Mouse (Mus musculus) embryonic facial prominence, embryonic 13.5 days (tissue): Measurements from ENCODE around the gene Mlc1. TPM values are rescaled to one million over a fixed set of nuclear protein-coding genes. Genes with fewer than 3 reads are reported as not detected.

Experiments used
- ATAC-seq: fragments of 200-750 bp; cut with Nextera tagmentation; 2 replicates; pipeline ENCODE4 v1.8.0; 2017; ENCODE audit warnings: low read depth; ENCODE audit not compliant: insufficient number of reproducible peaks, insufficient read depth, low FRiP score, low TSS enrichment
- H3K27ac ChIP-seq: fragments of 300-500 bp; sonication (generic); 2 replicates; pipeline ENCODE4 v1.5.1; 2015; ENCODE audit warnings: moderate library complexity, mild to moderate bottlenecking, inconsistent platforms
- H3K27me3 ChIP-seq: fragments of 300-500 bp; sonication (generic); 2 replicates; pipeline ENCODE4 v1.6.1; 2015; ENCODE audit warnings: mild to moderate bottlenecking, inconsistent platforms
- H3K36me3 ChIP-seq: fragments of 300-500 bp; sonication (generic); 2 replicates; pipeline ENCODE4 v1.6.1; 2015; ENCODE audit warnings: mild to moderate bottlenecking, inconsistent platforms
- H3K4me1 ChIP-seq: fragments of 300-500 bp; sonication (generic); 2 replicates; pipeline ENCODE4 v1.6.1; 2015; ENCODE audit warnings: inconsistent platforms
- H3K4me2 ChIP-seq: fragments of 300-500 bp; sonication (generic); 2 replicates; pipeline ENCODE4 v1.6.1; 2015; ENCODE audit warnings: moderate library complexity, mild to moderate bottlenecking, inconsistent platforms
- H3K4me3 ChIP-seq: fragments of 300-500 bp; sonication (generic); 2 replicates; pipeline ENCODE4 v1.5.1; 2015; ENCODE audit warnings: mild to moderate bottlenecking, inconsistent platforms
- H3K9ac ChIP-seq: fragments of 300-500 bp; sonication (generic); 2 replicates; pipeline ENCODE4 v1.6.1; 2015; ENCODE audit warnings: mild to moderate bottlenecking, inconsistent platforms
- H3K9me3 ChIP-seq: fragments of 300-500 bp; sonication (generic); 2 replicates; pipeline ENCODE4 v1.6.1; 2016; ENCODE audit warnings: inconsistent platforms
- WGBS: fragments of 180-500 bp; shearing (Covaris S2); methylation state at CpG from one replicate; pipeline ENCODE4 v1.1.7; 2015; ENCODE audit warnings: mixed read lengths; 5-methylcytosine and 5-hydroxymethylcytosine counted together
- polyA plus RNA-seq: library from polyadenylated mRNA; unstranded; fragments of >200 nt; fragmentation: Nextera tagmentation; extraction: Ambion mirVana; gene quantifications from 2 replicates; pipeline ENCODE4 v1.2.1, GENCODE M21; 2015

Mlc1 gene
- polyA plus RNA-seq, result 0.24 and 0.33 TPM in 2 replicates

GRCm38 (mm10) chr15:88978281-88979137, at the start of gene Mlc1:
Gene Mlc1 (minus strand): TSS chr15:88979007.
- 71% methylated on average over 10 of the region's 10 CpGs for WGBS
- H3K4me2 ChIP-seq, result no peak within 1 kb of the TSS

GRCm38 (mm10) chr15:89020492-89020891, 41.7 kb upstream of the Mlc1 start:
- no peaks in the 10 kb centered on the region for H3K36me3 ChIP-seq
- no peak for ATAC-seq
- H3K4me1 ChIP-seq, result no peaks in the 10 kb centered on the region
- no peak overlapping the region for H3K27ac ChIP-seq
- no peak overlapping the region for H3K4me3 ChIP-seq
- no peak overlapping the region for H3K4me2 ChIP-seq
- H3K9ac ChIP-seq, result no peak overlapping the region
- no peaks in the 10 kb centered on the region for H3K9me3 ChIP-seq
- 79% methylated on average over 7 of the region's 7 CpGs for WGBS
- no peaks in the 10 kb centered on the region; the same call in 1 of the 2 replicates for H3K27me3 ChIP-seq

More at GRCm38 (mm10) chr15:88978281-88979137, at the start of gene Mlc1:
- Histone ChIP-seq H3K36me3 (no peaks in the 10 kb centered on the region), H3K9ac (no peak within 1 kb of the TSS), H3K4me3 (no peak within 1 kb of the TSS), H3K9me3 (no peaks in the 10 kb centered on the region), H3K27me3 (no peaks in the 10 kb centered on the region), H3K27ac (no peak within 1 kb of the TSS), H3K4me1 (no peaks in the 10 kb centered on the region)
- no peak for ATAC-seq

- 75% methylated on average over 7 of the region's 7 CpGs for WGBS
- no peaks in the 10 kb centered on the region for H3K36me3 ChIP-seq
- H3K9ac ChIP-seq, result no peak overlapping the region
- H3K27me3 ChIP-seq, result no peaks in the 10 kb centered on the region; the same call in 1 of the 2 replicates
- H3K4me3 ChIP-seq, result no peak overlapping the region
- H3K4me2 ChIP-seq, result no peak overlapping the region
- H3K4me1 ChIP-seq, result no peaks in the 10 kb centered on the region
- no peak overlapping the region for H3K27ac ChIP-seq
- ATAC-seq, result no peak
- H3K9me3 ChIP-seq, result no peaks in the 10 kb centered on the region
Measured at GRCm38 (mm10) chr15:89020085-89020484, 41.3 kb upstream of the Mlc1 start.

GRCm38 (mm10) chr15:89016722-89017121, 37.9 kb upstream of the Mlc1 start:
- H3K27me3 ChIP-seq, result no peaks in the 10 kb centered on the region
- no peaks in the 10 kb centered on the region for H3K36me3 ChIP-seq
- no peak overlapping the region for H3K4me3 ChIP-seq
- 90% methylated on average over 3 of the region's 3 CpGs for WGBS
- no peak overlapping the region for H3K4me2 ChIP-seq
- H3K4me1 ChIP-seq, result no peaks in the 10 kb centered on the region
- no peak overlapping the region for H3K27ac ChIP-seq
- no peaks in the 10 kb centered on the region for H3K9me3 ChIP-seq
- no peak overlapping the region for H3K9ac ChIP-seq
- no peak for ATAC-seq

GRCm38 (mm10) chr15:89007781-89008180, 29.0 kb upstream of the Mlc1 start:
- WGBS, result 83% methylated on average over 5 of the region's 5 CpGs
- H3K4me1 ChIP-seq, result no peaks in the 10 kb centered on the region
- H3K9me3 ChIP-seq, result no peaks in the 10 kb centered on the region
- H3K4me2 ChIP-seq, result no peak overlapping the region
- H3K9ac ChIP-seq, result no peak overlapping the region
- no peak overlapping the region for H3K27ac ChIP-seq
- H3K36me3 ChIP-seq, result no peaks in the 10 kb centered on the region
- H3K27me3 ChIP-seq, result no peaks in the 10 kb centered on the region
- ATAC-seq, result no peak
- no peak overlapping the region for H3K4me3 ChIP-seq

GRCm38 (mm10) chr15:89007002-89007401, 28.2 kb upstream of the Mlc1 start:
- no peak for ATAC-seq
- H3K27me3 ChIP-seq, result no peaks in the 10 kb centered on the region
- H3K9me3 ChIP-seq, result no peaks in the 10 kb centered on the region
- no peak overlapping the region for H3K4me2 ChIP-seq
- WGBS, result 85% methylated on average over 7 of the region's 7 CpGs
- no peak overlapping the region for H3K9ac ChIP-seq
- no peaks in the 10 kb centered on the region for H3K4me1 ChIP-seq
- no peak overlapping the region for H3K4me3 ChIP-seq
- no peak overlapping the region for H3K27ac ChIP-seq
- H3K36me3 ChIP-seq, result no peaks in the 10 kb centered on the region

GRCm38 (mm10) chr15:89001245-89001644, 22.4 kb upstream of the Mlc1 start:
- Histone ChIP-seq H3K4me3 (no peak overlapping the region), H3K4me2 (no peak overlapping the region), H3K27me3 (no peaks in the 10 kb centered on the region), H3K27ac (no peak overlapping the region), H3K36me3 (no peaks in the 10 kb centered on the region), H3K4me1 (no peaks in the 10 kb centered on the region), H3K9me3 (no peaks in the 10 kb centered on the region), H3K9ac (no peak overlapping the region)
- 80% methylated on average over 3 of the region's 3 CpGs for WGBS
- no peak for ATAC-seq

GRCm38 (mm10) chr15:89000367-89000766, 21.6 kb upstream of the Mlc1 start:
- no peak for ATAC-seq
- Histone ChIP-seq H3K27ac (no peak overlapping the region), H3K9ac (no peak overlapping the region), H3K4me3 (no peak overlapping the region), H3K4me2 (no peak overlapping the region), H3K4me1 (no peaks in the 10 kb centered on the region), H3K9me3 (no peaks in the 10 kb centered on the region), H3K36me3 (no peaks in the 10 kb centered on the region), H3K27me3 (no peaks in the 10 kb centered on the region)
- WGBS, result 56% methylated on average over 2 of the region's 2 CpGs

- Histone ChIP-seq H3K9ac (no peak overlapping the region), H3K4me1 (no peaks in the 10 kb centered on the region), H3K4me2 (no peak overlapping the region), H3K9me3 (no peaks in the 10 kb centered on the region), H3K27ac (no peak overlapping the region), H3K4me3 (no peak overlapping the region), H3K36me3 (no peaks in the 10 kb centered on the region), H3K27me3 (no peaks in the 10 kb centered on the region)
- ATAC-seq, result no peak
- WGBS, result 71% methylated on average over 2 of the region's 2 CpGs
Measured at GRCm38 (mm10) chr15:88999124-88999523, 20.3 kb upstream of the Mlc1 start.

GRCm38 (mm10) chr15:88998636-88999035, 19.8 kb upstream of the Mlc1 start:
- 74% methylated on average over 8 of the region's 8 CpGs for WGBS
- Histone ChIP-seq H3K4me3 (no peak overlapping the region), H3K36me3 (no peaks in the 10 kb centered on the region), H3K27me3 (no peaks in the 10 kb centered on the region), H3K27ac (no peak overlapping the region), H3K4me2 (no peak overlapping the region), H3K9me3 (no peaks in the 10 kb centered on the region), H3K4me1 (no peaks in the 10 kb centered on the region), H3K9ac (no peak overlapping the region)
- no peak for ATAC-seq

- no peaks in the 10 kb centered on the region for H3K36me3 ChIP-seq
- H3K9ac ChIP-seq, result no peak overlapping the region
- H3K4me2 ChIP-seq, result no peak overlapping the region
- no peaks in the 10 kb centered on the region for H3K9me3 ChIP-seq
- H3K27ac ChIP-seq, result no peak overlapping the region
- 50% methylated on average over 2 of the region's 2 CpGs for WGBS
- H3K27me3 ChIP-seq, result no peaks in the 10 kb centered on the region
- ATAC-seq, result no peak
- H3K4me1 ChIP-seq, result no peaks in the 10 kb centered on the region
- H3K4me3 ChIP-seq, result no peak overlapping the region
Measured at GRCm38 (mm10) chr15:88989236-88989635, 10.4 kb upstream of the Mlc1 start.

- no peaks in the 10 kb centered on the region for H3K36me3 ChIP-seq
- H3K27ac ChIP-seq, result no peak within 1 kb of the TSS
- no peaks in the 10 kb centered on the region for H3K4me1 ChIP-seq
- no peaks in the 10 kb centered on the region for H3K9me3 ChIP-seq
- ATAC-seq, result no peak
- H3K9ac ChIP-seq, result no peak within 1 kb of the TSS
- H3K4me3 ChIP-seq, result no peak within 1 kb of the TSS
- H3K27me3 ChIP-seq, result no peaks in the 10 kb centered on the region
- 92% methylated on average over 31 of the region's 31 CpGs for WGBS
- H3K4me2 ChIP-seq, result no peak within 1 kb of the TSS
Measured at GRCm38 (mm10) chr15:88982534-88983079, 3.8 kb upstream of the Mlc1 start, which contains the start of gene Mov10l1. Gene Mov10l1 (plus strand): TSS chr15:88982909.
